In genomic region chr5:151166266-151166665, GRCm38 (mm10) we compare ENCODE assay signal across 9 mouse cellular contexts.
A peak's percentile ranks its signal among the peaks of the same experiment; 100 is the strongest.
DNase-seq lines count a peak whose midpoint lies in the region; ATAC-seq lines count a peak whose summit lies in the region.
"Had no signal": no experiment of that assay in that cellular context is flagged by ENCODE, and none has a peak within 500 bp of the region (broad histone marks: within the 10 kb centered on the region; RNA-seq: fewer than 3 reads in every experiment).

No protein-coding gene starts in this region.

- H3K9me3 ChIP-seq in heart, embryonic 14.5 days (ENCODE audit: control insufficient read depth, low read length): peaks cover 5% of the 10 kb centered on the region; the same call in 1 of the 2 replicates
- H3K9me3 ChIP-seq: stomach, embryonic 15.5 days had no signal

- peaks cover 7 to 9% of the 10 kb centered on the region in 2 experiments for H3K4me1 ChIP-seq in heart, embryonic 14.5 days (ENCODE audit: control insufficient read depth in 2 of 2, insufficient read depth in 2 of 2, low read length in 2 of 2)

- H3K27me3 ChIP-seq in heart, embryonic 14.5 days (ENCODE audit: control insufficient read depth, insufficient read depth, low read length): no peaks in the 10 kb centered on the region
- H3K27me3 ChIP-seq: stomach, embryonic 15.5 days had no signal

- no peak overlapping the region for H3K4me3 ChIP-seq in heart, embryonic 14.5 days (ENCODE audit: control insufficient read depth in 1 of 2, insufficient read depth in 1 of 2, low read depth in 1 of 2, low read length in 2 of 2)
- H3K4me3 ChIP-seq: stomach, embryonic 15.5 days had no signal

- peak; percentile 46; the same call in 1 of the 2 replicates for ATAC-seq in heart, embryonic 14.5 days (ENCODE audit: insufficient number of reproducible peaks, insufficient read depth, low FRiP score, low read depth)

- no peak overlapping the region for H3K9ac ChIP-seq in heart, embryonic 14.5 days (ENCODE audit: low read length)
- H3K9ac ChIP-seq: stomach, embryonic 15.5 days had no signal

- H3K4me2 ChIP-seq in heart, embryonic 14.5 days (ENCODE audit: low read length): no peak overlapping the region
- H3K4me2 ChIP-seq: stomach, embryonic 15.5 days had no signal

- 38% methylated on average over 5 of the region's 5 CpGs for WGBS in heart, embryonic 14.5 days

- H3K27ac ChIP-seq in heart, embryonic 14.5 days (replicated peaks in 1 of 2; ENCODE audit: control insufficient read depth in 1 of 2, insufficient read depth in 1 of 2, low read depth in 2 of 2, low read length in 2 of 2): peak overlapping the region; percentile 34 to 74
- H3K27ac ChIP-seq: stomach, embryonic 15.5 days had no signal

- H3K36me3 ChIP-seq in heart, embryonic 14.5 days (ENCODE audit: control insufficient read depth, insufficient read depth, low read length): no peaks in the 10 kb centered on the region
- H3K36me3 ChIP-seq: stomach, embryonic 15.5 days had no signal

- DNase-seq in gastrocnemius, adult 18-20 months (ENCODE audit: low spot score): peak; percentile 23
- no peak for DNase-seq in gastrocnemius, adult 8-10 months (ENCODE audit: low spot score in 2 of 2)
- peak; percentile 89 for DNase-seq in adipocyte (ENCODE audit: low spot score)
- peak; percentile 50 to 61 for DNase-seq in layer of hippocampus, adult 8-10 months (ENCODE audit: low spot score in 2 of 2)
- DNase-seq in embryo, embryonic 9.5 days (ENCODE audit: extremely low spot score): no peak
- DNase-seq in thymus, postnatal 25 days: no peak
- no peak for DNase-seq in yolk sac, embryonic 10.5 days (ENCODE audit: low spot score)

Comparison
In these comparisons a context has a peak if more than half of its experiments do, and no peak if none do; other contexts are left out.
1. DNase-seq: peak in gastrocnemius, adult 18-20 months (single experiment), adipocyte (single experiment) and layer of hippocampus, adult 8-10 months (2 of 2); none in gastrocnemius, adult 8-10 months (0 of 2), embryo, embryonic 9.5 days (single experiment), thymus, postnatal 25 days (single experiment) and yolk sac, embryonic 10.5 days (single experiment).